Mouse (Mus musculus) brain, embryonic 14.5 days (tissue): Measurements from ENCODE around the gene Elp5. TPM values are rescaled to one million over a fixed set of nuclear protein-coding genes. Genes with fewer than 3 reads are reported as not detected.

ENCODE experiments used
- DNase-seq: peaks from one replicate; pipeline ENCODE4 v3.0.0-alpha.2; 2011; ENCODE audit warnings: low read depth
- CTCF ChIP-seq: fragments of 200-500 bp; IDR thresholded peaks from 2 replicates; pipeline ENCODE4 v1.5.1; 2012; ENCODE audit warnings: inconsistent platforms, mild to moderate bottlenecking, moderate library complexity, borderline replicate concordance; ENCODE audit not compliant: insufficient read depth, insufficient read length; ENCODE audit errors: extremely low read depth
- POLR2A ChIP-seq: fragments of 200-500 bp; IDR thresholded peaks from 2 replicates; pipeline ENCODE4 v1.6.1; 2012; ENCODE audit warnings: mild to moderate bottlenecking, inconsistent platforms, borderline replicate concordance; ENCODE audit not compliant: poor library complexity, insufficient read depth, insufficient read length, severe bottlenecking; ENCODE audit errors: extremely low read depth
- polyA plus RNA-seq: library from polyadenylated mRNA; depleted of rRNA; stranded (reverse); fragments of >200 nt; gene quantifications from 2 replicates; pipeline ENCODE4 v1.2.3, GENCODE M21; 2012

Elp5 gene
- polyA plus RNA-seq, 1 experiment: 127 TPM

- DNase-seq: no peak
- TF ChIP-seq CTCF: no peak
- TF ChIP-seq POLR2A: no peak
Measured at GRCm38 (mm10) chr11:69981141-69981762, 1.1 kb downstream of the Elp5 start, which contains the start of gene Ctdnep1. Gene Ctdnep1, plus strand, starts transcription at chr11:69981156.

GRCm38 (mm10) chr11:69980196-69981140 is 1.8 kb downstream of the Elp5 start:
- TF ChIP-seq POLR2A (peak; percentile 91), CTCF (no peak)
- peak; percentile 100 for DNase-seq

GRCm38 (mm10) chr11:69979827-69980195 is 2.5 kb downstream of the Elp5 start:
- no peak for DNase-seq
- no peak for TF ChIP-seq CTCF
- no peak for TF ChIP-seq POLR2A

- no peak for DNase-seq
- TF ChIP-seq POLR2A (no peak), CTCF (no peak)
Measured at GRCm38 (mm10) chr11:69976271-69976670, 6.0 kb downstream of the Elp5 start.

- DNase-seq: no peak
- TF ChIP-seq POLR2A (no peak), CTCF (no peak)
Measured at GRCm38 (mm10) chr11:69974907-69975306, 7.4 kb downstream of the Elp5 start.

- DNase-seq: no peak
- TF ChIP-seq POLR2A (no peak), CTCF (no peak)
Measured at GRCm38 (mm10) chr11:69970775-69971174, 11.5 kb downstream of the Elp5 start.

GRCm38 (mm10) chr11:69970222-69970621 is 12.1 kb downstream of the Elp5 start:
- no peak for DNase-seq
- TF ChIP-seq CTCF (no peak), POLR2A (no peak)

GRCm38 (mm10) chr11:69968793-69969192 is 13.5 kb downstream of the Elp5 start:
- DNase-seq: no peak

GRCm38 (mm10) chr11:69966860-69967517 is 15.3 kb downstream of the Elp5 start:
- no peak for TF ChIP-seq CTCF
- no peak for TF ChIP-seq POLR2A
- no peak for DNase-seq

More at GRCm38 (mm10) chr11:69968793-69969192, 13.5 kb downstream of the Elp5 start:
- TF ChIP-seq CTCF: no peak
- no peak for TF ChIP-seq POLR2A

GRCm38 (mm10) chr11:69966006-69966859 is 16.1 kb downstream of the Elp5 start:
- TF ChIP-seq POLR2A: no peak
- no peak for TF ChIP-seq CTCF

GRCm38 (mm10) chr11:69965271-69966005 is 16.9 kb downstream of the Elp5 start:
- no peak for DNase-seq

More at GRCm38 (mm10) chr11:69966006-69966859, 16.1 kb downstream of the Elp5 start:
- no peak for DNase-seq

More at GRCm38 (mm10) chr11:69965271-69966005, 16.9 kb downstream of the Elp5 start:
- TF ChIP-seq POLR2A (no peak), CTCF (no peak)
